Mouse (Mus musculus) adrenal gland, postnatal 10 days (tissue): Measurements from ENCODE around the gene Mrvi1. TPM values are rescaled to one million over a fixed set of nuclear protein-coding genes. Genes with fewer than 3 reads are reported as not detected.
A peak's percentile ranks its signal among the peaks of the same experiment; 100 is the strongest.

Experiments
- DNase-seq: peaks from one replicate; pipeline ENCODE4 v3.0.0; 2021; ENCODE audit warnings: mixed read lengths
- total RNA-seq, 2 experiments: library from RNA; stranded (reverse); gene quantifications; 2 replicates each; pipeline ENCODE4 v1.2.3; 2021

Gene Mrvi1
- total RNA-seq, 2 experiments from 2014 or later = 13.6 to 13.9 TPM

DNA sequence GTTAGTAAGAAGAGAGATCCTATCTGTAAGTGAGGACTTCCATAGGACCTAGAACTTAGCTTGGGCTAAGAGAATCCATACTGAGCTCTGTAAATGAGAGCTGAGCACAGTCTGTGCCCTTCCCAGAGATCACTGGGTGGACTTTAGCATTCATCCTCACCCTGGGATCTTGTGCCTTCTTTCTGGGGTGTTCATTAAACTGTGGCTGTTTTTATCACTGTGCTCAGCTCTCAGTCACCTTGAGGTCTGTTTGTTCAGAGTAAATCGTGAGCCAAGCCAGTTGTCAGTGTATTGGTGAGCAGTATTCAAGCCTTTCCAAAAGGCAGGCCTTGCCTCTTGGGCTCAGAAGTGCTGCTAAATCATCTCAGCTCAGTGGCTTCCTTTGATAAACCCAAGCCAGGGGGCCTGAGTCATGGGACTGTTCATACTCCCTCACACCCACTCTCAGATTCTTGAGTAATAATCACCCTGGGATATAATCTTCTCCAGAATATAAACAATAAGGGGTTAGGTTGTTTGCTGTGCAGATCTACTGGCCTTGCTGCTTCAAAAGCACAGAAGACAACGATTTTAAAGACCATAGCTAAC is 100.4 kb downstream of the Mrvi1 start:
- no peak for DNase-seq

DNA sequence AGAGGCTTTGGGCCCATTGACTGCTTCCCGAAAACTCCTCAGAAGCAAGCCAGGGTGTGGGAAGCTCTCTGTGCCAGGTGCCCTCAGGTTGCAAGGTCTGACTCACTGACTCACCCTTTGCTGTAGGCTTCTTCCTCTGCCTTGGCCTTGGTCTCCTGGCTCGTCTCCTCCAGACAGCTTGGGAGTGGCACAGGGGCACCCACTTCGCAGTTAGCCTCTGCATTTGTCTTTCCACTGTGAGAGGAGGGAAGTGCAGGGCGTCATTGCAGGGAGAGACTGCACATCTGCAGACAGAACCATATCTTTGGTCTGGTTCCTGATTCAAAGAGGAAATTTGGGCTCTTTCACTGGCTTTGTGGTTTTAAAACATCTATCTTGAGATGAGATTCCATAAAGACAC is 104.2 kb downstream of the Mrvi1 start:
- DNase-seq = no peak

- peak; percentile 24 for DNase-seq
These were observed 105.3 kb downstream of the Mrvi1 start for GRCm38 (mm10) chr7:110876965-110877364.

DNA sequence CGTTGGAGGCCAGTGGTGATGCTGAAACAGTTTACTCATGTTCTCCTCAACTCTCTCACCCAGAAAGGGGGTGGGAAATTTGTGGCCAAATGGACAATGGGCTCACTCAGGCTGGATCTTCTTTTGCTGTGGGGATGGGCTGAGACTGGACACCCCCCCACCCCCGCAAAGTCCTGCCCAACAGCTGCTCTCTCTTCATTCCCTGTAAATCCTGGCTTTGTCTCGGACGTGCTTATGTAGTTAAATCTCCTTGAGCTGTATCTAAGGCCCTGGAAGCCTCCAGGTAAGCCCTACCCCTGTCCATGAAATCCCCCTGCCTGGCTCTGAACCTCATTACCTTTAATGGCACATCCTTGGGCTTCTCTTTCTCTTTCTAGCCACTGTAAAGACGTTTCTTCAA is 113.5 kb downstream of the Mrvi1 start:
- DNase-seq = no peak

DNA sequence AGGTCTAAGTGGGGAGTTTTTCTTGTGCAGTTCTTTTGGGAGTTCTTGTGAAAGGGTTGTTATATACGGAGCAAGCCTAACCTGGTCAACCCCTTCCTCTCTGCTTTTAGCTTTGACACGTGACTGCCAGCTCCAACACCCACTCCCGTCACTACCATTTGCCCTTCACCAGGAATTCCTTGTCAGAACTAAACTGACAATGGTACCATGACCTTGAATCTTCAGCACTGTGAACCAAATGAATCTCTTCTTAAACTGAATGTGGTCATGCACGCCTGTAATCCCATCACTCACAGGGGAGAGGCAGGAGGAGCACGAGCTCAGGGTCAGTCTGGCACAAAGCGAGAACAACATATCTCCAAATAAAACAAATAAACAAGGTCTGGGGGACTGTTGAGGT is 115.1 kb downstream of the Mrvi1 start:
- no peak for DNase-seq

DNA sequence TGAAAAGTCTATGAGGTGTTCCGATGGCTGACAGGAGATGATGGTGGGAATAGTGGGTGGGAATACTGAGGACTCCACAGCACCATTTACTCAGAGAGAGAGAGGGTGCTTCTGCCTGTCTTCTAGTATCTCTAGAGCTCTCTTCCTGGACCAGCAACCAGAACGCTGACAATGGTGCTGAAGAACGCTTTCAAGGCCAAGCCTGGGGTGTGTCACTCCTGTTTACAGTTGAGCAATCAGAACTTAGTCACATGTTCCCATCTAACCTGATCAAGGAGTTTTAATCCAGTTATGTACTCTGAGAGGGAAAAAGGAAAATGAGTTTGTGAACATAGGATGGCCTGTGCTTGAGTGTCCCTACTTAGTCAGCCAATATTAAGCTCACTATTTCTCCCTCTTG is 116.2 kb downstream of the Mrvi1 start:
- DNase-seq = no peak

- DNase-seq = no peak
These were observed 116.7 kb downstream of the Mrvi1 start for GRCm38 (mm10) chr7:110865570-110865969.

DNA sequence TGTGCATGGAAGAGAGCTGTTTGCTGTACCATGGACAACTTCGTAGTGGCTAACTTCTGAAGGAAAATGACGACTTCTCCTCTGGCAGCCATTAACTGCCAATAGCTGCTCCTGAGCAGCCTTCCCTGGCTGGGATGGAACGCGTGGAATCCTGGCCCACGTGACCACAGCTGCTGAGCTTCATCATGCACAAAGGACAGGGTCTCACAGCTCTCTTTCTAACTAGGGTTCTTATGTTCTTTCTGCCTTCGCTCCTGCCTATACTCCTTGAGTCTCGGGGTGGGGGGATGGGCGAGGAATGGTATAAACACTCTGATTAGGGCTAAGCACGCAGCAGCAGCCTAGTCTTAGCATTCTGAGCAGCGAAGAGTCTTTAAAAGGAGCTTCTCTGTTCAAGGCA is 117.2 kb downstream of the Mrvi1 start:
- no peak for DNase-seq

GRCm38 (mm10) chr7:110862751-110863289 is 119.4 kb downstream of the Mrvi1 start, which contains the start of gene Lyve1:
TSS of gene Lyve1 (minus strand) at chr7:110863239.
- DNase-seq = no peak

DNA sequence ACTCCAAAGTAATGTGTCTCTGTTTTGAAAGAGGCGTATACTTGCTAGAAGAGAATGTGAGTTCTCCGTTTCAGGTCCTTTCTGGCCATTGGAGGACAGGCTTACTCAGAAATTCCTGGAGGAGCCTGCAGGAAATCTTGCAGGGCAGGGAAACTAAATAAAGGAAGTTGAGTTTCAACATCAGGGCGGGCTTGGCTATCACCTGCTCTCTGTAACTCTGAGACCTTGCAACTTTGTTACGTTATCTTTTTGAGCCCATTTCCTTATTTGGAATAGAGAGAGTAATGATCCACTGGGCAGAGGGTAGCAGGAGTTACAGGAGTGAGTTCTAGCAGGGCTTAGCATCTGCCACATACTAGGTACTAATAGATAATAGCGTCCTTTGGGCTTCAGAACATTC is 122.1 kb downstream of the Mrvi1 start:
- no peak for DNase-seq

DNA sequence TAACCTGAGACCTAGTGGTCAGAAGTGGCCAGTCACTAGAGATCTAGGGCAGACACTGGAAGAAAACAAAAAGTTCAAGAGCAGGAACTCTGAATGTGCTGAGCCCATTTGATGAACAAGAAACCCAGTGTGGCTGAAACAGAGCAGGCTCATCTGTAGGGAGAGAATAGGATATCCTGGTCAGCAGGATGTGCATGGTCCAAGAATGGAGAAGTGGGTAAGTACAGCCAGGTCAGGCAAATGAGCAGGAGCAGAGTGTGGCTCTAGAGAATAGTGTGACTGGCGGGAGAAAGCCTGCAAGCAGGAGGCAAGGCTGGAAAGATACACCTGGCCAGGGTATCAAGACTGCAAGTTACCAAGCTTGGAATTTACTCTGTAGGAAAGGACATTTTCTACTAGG is 126.7 kb downstream of the Mrvi1 start:
- no peak for DNase-seq

GRCm38 (mm10) chr7:110854927-110855546 is 127.2 kb downstream of the Mrvi1 start:
- DNase-seq = peak; percentile 56

DNA sequence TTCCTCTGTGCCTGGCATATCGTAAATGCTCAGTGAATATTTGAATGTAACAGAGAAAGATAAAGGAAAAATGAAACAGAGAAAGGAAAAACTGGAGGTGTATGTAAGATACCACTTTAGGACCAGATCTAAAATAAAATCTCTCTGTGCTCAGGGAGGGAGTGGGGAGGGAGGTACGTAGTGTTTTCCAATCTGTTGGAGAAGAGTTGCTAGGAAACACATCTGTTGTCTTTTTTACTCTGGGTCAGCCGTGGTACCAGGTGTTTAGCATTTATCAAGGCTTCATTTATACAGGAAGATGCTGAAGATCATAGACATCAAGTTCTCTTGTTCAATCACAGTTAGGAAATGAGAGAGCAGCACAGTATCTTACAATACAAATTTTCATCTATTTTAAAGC is 127.7 kb downstream of the Mrvi1 start:
- no peak for DNase-seq

DNA sequence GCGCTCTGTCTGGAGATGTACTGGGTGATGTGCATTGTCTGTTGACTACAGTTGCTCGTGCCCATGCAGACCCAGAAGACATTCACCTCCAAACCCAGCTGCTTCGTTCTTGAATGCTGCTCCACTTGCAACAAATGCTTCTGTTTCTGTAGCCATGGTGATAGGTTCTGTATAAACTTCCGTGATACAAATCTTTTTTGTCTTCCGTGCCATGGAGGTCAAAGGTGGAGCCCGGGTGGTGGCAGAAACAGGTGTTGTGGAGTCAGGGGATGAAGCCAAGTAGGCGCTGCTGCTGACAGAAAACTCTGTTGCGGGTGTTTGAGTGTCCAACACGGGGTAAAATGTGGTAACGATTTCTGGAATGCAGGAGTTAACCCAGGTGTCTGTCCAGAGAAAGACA is 128.7 kb downstream of the Mrvi1 start:
- peak; percentile 27 for DNase-seq

DNA sequence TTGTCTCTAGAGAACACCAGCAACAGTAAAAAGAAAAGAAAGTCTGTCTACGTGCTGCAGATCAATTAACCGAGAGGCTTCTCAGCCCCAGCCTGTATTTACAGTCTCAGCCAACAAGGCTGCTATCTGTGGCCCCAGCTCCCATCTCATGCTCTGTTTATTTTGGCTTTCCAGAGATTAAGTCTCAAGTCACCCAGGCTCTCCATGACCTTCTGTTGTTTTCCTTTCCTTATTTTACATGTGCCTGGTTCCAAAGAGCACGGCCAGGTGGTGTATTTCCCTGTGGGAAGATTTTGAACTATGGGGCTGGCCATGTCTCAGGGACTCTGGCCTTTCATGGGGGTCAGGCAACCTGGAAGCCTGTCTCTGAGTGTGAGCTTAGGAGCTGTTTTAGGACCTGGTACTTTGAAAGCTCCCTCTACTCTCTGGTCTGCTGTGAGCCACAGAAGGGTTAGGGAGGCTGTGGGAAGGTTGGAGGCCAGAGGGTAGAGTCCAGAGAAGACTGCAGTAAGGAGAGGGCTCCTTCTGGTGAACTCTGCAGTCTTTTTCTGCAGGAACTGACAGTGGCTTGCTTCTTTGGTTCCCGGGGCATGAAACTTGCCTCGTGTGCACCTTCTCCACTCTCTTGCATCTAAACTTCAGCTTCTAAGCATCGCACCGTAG is 130.6 kb downstream of the Mrvi1 start:
- no peak for DNase-seq

DNA sequence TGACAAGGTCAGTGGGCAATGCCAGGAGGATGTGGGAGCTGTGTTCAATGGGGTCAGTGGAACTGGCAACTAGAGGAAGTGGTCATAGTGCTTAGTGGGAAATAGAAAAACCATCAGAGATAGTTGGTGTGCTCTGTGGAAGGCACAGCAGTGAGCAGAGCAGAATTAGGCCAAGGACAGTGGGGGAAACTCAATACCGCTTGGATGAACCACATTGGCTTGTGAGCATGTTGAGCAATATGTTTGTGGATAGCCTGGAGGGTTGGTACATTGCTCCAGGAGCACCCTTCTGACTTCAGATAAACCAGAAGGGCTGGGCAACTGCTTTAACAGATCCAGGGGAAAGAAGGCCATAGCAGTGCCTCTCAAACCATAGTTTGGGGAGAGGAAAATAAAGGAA is 133.9 kb downstream of the Mrvi1 start:
- no peak for DNase-seq

DNA sequence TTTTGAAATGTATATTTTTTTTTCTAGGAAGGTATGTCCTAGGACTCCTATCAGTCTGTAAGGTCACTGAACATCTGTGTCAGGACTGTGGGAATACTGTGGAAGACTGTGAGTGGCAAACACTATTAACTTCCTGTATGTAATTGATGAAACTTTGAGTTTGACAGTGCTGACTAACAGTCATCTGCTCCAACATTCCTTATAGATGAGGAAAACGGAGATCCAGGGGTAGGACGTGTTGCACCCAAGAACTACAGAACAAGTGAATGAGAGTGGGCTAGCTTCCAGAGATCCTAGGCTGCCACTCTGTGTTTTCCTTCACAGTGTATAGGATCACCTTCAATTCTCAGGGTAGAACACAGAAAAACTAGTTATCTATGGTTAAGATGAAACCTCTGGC is 134.9 kb downstream of the Mrvi1 start:
- no peak for DNase-seq

- DNase-seq = peak; percentile 96
These were observed 138.1 kb downstream of the Mrvi1 start, which contains the start of gene Rnf141 for GRCm38 (mm10) chr7:110843916-110844874. TSS of gene Rnf141 (minus strand) at chr7:110844457.

DNA sequence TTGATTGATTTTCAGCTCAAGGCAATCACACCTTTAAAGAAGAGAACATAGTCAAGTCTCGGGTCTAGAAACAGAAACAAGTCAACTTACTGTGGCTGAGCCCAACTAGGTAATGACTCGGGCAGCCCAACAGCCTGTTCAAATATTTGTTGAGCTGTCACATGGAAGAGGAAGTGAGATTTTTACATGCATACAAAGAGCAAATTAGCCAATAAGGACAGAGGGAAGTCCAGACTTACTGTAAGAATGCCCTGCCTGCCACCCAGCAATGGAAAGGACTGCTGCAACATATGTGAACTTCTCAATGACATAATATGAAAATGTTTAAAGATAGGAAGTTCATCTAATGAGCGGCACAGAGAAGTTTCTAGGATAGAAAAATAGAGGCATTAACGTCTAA is 141.9 kb downstream of the Mrvi1 start:
- no peak for DNase-seq

GRCm38 (mm10) chr7:110834522-110834921 is 147.7 kb downstream of the Mrvi1 start:
- DNase-seq = no peak

DNA sequence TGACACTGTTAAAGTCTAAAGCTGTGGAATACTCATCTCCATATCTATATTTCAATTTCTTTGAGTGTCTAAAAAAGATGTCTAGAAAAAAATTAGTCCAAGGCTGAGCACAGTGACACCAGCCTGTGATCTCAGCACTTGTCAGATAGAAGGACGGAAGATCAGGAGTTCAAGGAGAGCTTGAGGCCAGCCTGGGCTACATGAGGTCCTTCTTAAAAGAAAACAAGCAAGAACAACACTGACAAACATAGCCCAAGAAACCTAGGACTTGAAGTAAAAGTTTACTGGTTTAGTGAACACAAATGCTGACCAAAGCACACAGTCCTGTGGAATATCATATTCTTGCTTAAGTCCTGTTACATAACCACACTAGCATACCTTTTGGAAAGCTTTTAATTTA is 148.2 kb downstream of the Mrvi1 start:
- no peak for DNase-seq

- no peak for DNase-seq
These were observed 149.2 kb downstream of the Mrvi1 start for GRCm38 (mm10) chr7:110833024-110833423.
